Mouse (Mus musculus) embryo, embryonic 11 days (tissue): ENCODE measurements around the gene Ubiad1.

Source experiments
- DNase-seq: peaks from one replicate; pipeline ENCODE4 v3.0.0-alpha.2; 2015

Gene Ubiad1

DNA sequence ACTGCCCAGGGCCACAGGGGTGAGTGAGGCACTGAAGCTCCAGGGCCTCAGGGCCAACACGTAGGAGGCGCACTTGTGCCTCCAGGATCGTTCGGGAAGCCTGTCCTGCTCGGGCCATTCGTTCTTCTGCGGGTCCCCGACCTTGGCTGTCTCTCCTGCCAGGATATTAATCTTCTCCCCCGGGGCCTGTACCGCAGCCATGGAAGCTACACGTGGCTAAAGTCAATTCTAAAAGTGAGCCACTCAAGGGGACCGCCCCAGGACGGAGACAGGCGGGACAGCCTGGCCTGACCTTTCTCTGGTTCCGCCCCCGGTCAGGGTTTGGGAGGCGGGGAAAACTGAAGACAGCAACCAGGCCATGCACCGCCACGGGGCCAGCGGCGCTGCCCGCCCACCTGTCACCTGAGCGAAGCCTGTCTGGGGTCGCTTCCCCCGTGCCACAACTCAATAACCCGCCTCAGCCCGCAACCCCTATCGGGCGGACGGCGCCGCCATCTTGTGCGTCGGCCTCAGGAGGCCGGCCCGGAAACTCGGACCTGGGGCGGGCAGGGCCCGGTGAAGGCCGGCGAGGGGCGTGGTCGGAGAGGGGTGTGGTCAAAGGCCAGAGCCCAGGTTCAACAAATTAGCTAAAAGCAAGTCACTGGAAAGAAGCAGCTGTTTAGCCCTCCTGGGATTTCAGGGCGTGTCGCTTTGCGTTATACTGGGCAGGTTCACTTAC is at the start of gene Ubiad1:
Gene Ubiad1, minus strand, starts transcription at position 522 of the 718 bp plus-strand sequence.
- peak; percentile 94 for DNase-seq

DNA sequence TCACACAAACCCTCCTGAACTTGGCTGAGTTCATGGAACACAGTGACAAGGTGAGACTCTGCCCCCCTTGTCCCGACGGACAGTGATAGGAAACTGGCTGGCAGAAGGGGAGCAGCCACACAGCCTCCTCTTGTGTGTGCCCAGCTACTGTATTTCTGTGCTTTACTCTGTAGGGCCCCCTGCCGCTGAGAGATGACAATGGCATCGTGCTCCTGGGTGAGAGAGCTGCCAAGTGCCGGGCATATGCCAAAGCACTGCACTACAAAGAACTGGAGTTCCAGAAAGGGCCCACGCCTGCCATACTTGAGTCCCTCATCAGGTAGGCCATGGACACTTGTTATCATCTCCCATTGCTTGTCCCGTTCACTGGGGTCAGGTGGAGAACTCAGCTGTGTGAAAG is 46.9 kb upstream of the Ubiad1 start:
- no peak for DNase-seq

DNA sequence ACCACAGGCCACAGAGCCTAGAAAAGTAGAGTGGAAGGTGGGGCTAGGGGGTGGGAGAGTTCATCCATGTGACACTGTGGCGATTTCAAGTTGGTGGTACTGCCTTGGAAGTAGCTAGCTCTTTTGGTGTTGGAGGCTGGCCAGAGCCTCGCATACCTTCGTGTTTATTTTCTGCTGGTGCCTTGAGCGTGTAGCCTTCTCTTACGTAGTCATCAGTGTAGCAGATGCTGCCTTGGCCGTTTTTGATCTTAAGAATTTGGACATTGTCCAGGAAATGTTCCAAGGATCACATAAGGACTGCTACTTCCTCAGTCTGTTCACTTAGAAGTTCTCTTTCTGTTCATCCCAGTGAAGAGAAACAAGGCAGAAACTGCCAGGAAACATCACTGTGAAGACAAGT is 45.9 kb upstream of the Ubiad1 start:
- DNase-seq, result no peak

DNA sequence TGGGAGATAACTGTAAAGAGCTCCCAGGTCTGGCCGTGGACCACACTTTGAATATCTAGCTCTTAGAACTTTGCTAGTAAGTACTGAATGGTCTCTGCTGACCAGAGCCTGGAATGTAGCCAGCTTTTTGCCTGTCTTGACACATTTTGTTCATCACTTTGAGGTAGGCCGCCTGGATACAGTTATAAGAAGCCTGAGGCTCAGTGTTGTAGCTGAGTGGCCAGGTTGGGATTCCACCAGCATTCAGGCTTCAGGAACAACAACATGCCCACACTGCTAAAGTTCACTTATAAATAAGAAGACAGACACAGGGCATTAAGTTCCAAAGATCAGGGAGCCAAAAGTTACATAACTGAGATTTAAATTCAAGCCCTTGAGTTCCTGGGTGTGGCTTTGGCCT is 43.3 kb upstream of the Ubiad1 start:
- DNase-seq, result no peak

DNA sequence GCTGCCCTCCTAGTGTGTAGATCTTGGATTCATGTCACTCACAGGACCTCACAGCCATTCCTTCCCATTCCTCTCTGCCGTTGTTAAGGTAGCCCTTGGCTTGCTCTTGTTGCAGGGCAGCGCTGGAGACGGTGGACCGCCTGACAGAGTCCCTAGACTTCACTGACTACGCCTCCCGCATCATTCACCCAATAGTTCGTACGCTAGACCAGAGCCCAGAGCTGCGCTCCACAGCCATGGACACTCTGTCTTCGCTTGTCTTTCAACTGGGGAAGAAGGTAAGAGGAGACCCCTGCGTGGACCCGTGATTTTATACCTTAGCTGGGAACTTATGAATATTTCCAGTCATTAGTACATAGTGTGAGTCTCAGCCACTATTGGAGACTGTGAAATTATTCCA is 39.9 kb upstream of the Ubiad1 start:
- no peak for DNase-seq

DNA sequence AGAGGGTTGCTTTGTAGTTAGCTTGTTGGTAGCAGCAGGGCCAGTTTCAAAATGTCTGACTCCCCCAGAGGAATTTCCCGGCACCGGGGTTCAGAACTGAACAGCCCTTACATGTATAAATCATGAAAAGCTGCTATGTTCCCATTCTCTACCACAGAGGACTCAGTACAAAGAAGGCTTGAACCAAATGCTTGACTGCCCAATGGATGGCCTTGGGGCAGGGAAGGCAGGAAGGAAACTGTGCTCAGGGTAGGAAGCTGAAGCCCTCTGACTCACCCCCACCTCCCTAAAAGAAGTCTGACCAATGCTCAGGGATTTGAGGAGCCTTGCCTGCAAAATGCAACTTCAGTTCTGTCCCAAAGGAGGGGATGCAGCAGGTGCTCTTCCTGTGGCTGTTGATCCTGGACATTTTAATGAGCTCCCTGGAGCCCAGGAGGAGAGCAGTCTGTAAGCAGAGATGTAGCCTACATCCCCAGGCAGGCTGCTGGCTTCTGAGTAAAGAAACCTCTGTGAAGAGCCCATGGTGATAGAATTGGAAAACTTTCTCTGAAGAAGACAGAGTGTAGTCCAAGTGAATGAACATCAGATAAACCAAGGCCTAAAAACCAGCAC is 37.1 kb upstream of the Ubiad1 start:
- no peak for DNase-seq

DNA sequence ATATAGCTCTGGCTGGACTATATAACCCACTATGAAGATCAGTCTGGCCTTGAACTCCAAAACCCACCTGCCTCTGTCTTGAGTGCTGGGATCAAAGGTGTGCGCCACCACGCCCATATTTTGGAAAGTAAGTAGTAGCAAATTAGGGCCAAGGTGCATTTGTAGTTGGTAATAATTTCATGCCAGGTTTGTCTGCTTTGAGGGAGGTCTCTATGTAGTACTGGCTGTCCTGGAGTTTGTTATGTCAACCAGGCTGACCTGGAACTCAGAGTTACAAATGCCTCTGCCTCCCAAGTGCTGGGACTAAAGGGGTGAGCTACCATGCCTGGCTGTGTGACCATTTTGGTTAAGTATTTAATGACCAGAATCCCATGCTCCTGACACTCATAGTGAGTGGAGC is 35.7 kb upstream of the Ubiad1 start:
- no peak for DNase-seq

DNA sequence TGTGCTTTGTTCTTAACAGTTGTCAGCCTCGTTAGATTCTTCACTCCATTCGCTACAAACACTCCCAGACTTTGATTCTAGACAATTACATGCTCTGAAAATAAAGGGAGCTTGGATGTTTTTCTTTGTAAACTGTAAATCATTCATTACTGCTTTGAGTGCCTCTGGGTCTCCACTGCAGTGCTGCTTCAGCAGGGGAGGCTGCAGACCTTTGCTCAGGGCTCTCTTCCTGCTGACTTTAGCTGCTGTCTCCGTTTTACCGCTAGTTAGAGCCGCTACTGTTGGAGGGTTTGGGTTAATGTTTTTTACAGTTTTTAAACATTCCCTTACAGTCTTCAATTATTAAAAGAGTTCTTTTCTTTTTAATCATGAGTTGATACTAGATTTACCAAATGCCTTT is 28.9 kb upstream of the Ubiad1 start:
- no peak for DNase-seq

DNA sequence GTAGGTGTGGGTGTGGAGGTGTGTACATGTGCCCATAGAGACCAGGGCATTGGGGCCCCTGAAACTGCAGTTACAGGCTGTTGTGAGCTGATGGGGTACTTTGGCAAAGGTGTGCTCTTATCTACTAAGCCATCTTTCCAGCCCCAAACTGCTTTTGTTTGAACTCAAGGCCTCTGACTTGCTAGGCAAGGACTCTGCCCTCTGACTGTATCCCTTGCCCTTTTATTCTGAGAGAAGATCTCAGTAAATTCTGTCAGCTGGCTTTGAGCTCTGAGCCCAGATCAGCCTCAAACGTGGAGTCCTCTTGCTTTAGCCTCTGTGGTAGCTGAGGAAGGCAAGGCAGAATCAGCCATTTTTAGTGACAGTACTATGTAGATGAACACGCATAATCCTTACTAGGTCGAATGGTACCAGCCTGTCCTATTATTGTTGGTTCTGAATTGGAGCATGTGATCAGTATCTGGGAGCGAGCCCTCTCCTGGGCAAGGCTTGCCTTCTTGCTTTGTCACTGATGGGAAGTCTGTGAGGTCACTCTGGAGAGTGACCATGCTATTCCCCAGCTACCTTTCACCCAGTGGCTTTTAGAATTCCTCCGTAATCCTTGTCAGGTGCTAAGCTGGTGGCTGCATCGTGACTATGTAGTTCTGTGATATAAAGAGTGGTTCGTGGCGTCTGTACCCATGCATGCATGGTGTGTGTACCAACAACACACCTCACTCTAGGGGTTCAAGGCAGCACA is 28.0 kb upstream of the Ubiad1 start:
- DNase-seq, result no peak

DNA sequence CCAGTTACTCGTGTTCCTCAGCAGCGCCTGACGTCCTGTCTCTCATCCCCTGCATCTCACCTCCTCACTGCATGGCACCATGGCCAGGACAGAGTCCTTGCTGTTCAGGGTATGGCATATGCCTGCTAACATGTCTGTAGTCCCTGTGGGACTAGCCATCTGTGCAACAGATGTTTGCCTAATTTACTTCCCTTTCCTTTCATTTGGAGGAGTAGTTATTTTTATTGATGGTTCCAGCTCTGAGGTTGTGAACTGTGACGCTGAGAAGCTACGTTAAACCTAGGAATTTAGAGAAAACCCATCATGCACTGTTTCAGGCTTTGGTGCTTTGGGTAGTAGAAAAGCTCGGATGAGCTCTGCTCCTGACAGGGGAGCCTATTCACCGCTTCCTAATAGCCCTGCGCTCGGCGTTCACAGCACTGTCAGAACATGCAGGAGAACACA is 26.8 kb upstream of the Ubiad1 start:
- peak; percentile 61 for DNase-seq

DNA sequence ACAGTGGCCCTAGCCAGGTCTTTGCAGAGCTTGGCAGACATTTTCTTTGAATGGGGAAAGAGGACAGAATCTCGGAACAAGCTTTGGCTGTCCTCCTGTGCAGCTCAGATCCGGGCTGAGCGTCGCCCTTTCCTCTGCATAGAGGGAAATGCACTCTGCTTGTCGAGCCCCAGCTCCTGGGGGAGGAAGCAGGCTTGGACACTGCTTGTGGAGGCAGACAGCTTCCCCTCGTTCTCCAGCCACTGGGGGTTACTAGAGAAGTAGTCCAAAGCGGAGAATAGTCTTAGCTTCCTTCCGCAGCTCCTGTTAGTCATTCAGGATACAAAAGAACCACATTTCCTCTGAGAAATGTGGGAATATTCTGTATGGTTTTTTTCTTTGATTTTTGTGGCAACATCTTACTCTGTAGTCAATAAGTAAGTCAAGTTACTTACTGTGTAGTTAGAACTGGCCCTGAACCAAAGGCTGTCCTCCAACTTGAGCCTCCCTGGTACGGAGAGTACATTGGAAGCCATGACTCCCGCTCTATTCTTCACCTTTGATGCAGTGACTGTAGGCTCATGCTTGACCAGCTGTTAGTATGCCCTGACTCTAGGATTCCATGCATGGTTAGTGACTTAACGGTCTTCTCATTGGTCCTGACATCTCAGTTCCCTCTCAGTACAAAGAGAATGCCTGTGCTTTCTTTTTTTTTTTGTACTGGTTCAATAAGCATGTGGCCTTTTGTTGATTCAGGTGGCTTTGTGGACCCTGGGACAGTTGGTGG is 25.1 kb upstream of the Ubiad1 start:
- peak; percentile 10 for DNase-seq

DNA sequence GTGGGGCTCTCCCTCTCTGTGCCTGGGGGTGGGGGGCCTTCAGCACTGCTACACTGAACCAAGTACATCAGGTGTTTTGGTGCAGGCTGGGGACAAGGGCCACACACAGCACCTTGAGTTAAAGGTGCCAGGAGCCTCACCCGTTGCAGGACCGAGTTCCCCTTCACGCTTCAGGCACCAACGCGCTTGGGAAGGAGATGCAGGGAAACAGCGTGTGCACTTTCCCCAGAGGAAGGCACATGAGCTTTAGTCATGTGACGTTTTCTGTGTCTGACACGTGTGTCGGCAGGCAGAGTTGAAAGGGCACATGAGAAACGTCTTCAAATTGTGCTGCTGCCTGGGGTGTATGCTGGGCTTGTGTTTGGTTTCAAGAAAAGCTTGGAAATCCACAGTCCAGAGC is 23.8 kb upstream of the Ubiad1 start:
- no peak for DNase-seq

DNA sequence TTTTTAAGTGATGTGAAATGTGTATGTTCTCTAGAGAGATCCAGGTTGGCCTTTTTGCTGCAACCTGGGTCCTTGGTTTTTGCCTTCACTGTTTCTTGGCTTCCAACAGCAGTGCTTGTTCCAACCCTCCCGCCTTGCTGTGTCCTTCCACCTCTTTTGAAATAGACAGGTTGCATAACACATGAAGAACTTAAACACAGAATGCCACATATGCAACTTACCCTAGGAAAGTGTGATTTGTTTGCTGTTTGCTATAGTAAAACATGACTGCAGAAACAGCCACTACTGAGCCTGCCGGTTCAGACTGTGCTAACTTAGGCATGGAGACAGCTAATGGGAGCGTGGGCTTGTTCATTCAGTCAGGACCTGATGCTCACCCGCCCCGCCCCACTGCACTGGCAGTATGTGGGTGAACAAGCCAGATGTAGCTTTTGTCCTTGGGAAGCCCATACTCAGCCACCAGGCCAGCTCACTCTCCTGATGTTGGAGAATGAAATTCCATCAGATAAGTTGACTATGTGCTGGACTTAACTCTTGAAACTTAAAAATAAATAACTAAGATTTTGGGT is 22.0 kb upstream of the Ubiad1 start:
- DNase-seq, result no peak

DNA sequence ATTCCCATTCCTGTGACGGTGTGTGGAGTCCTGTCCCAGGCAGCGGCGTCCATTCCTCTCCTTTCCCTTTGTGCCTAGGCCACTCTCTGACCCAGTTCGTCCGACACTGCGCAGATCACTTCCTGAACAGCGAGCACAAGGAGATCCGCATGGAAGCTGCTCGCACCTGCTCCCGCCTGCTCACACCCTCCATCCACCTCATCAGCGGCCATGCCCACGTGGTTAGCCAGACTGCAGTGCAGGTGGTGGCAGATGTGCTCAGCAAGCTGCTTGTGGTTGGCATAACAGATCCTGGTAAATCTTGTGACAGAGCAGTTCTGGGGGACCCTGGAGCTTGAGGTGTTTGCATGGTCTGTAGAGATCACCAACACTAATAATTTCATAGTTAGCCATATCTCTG is 20.3 kb upstream of the Ubiad1 start:
- no peak for DNase-seq

DNA sequence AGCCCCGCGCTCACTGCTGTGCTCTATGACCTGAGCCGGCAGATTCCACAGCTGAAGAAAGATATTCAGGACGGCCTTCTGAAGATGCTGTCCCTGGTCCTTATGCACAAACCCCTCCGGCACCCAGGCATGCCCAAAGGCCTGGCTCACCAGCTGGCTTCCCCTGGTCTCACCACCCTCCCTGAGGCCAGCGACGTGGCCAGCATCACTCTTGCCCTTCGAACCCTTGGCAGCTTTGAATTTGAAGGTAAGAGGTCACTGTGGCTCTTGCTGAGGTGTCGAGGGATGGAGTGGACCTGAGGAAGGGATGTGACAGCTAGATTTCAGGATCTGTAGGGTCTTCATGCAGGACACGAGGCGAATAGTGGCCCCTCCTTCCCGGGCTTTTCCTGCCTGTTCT is 19.7 kb upstream of the Ubiad1 start:
- DNase-seq, result no peak

DNA sequence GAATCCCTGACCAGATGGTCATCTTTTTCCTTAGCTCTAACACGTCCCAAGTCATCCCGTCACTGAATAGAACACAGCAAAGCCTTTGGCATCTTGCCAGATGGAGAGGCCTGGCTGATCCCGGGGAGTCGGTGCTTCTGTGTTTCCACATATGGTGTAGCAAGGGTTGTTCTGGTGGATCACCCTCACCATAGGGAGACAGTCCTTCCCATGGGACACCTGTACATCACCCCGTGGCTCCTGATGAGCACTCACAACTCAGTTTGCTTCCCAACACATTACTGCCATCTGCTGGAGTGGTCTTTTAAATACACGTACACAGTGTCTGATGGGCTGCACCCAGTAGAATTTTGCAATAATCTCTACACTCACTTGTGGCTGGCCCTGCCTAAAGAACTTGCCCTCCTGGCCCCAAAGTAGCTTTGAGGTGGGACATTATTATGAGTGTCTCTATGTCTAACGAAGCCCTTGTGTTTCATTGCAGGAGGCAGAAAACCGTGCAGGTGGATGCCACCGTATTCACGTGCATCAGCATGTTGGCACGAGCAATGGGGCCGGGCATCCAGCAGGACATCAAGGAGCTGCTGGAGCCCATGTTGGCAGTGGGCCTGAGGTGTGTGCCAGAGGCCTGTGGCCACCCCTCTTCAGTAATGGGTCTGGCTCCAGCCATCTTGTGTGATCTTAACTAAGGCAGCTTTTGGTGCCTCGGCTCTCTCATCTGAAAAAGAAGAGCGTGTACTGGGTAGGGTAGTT is 18.8 kb upstream of the Ubiad1 start:
- peak; percentile 38 for DNase-seq

DNA sequence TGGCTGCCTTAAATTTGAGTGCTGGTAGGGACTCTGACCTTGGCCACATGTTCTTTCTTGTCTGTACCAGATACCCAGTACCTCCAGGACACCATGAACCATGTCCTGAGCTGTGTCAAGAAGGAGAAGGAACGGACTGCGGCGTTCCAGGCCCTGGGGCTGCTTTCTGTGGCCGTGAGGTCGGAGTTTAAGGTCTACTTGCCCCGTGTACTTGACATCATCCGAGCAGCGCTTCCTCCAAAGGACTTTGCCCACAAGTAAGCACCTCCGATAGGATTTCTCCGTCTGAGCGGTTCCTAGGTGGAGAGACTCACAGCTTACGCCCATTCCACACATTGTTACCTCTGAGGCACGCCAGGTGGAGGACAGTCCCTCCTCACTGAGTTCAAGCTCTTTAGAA is 18.1 kb upstream of the Ubiad1 start:
- no peak for DNase-seq

DNA sequence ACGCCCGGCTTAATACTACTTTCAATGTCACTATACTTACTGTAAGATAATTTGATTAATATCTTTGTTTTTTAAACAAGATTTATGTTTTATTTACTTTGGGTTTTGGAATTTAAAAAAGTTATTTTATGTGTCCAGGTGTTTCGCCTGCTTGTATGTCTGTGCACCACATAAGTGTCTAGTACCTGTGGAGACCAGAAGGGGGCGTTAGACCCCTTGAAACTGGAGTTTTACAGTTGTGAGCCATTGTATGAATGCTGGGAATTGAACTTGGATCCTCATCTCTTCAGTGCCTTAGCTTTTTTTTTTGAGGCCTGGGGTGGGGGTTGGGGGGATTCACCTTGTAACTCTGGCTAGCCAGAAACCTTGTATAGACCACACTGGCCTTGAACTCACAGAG is 17.2 kb upstream of the Ubiad1 start:
- DNase-seq, result no peak

DNA sequence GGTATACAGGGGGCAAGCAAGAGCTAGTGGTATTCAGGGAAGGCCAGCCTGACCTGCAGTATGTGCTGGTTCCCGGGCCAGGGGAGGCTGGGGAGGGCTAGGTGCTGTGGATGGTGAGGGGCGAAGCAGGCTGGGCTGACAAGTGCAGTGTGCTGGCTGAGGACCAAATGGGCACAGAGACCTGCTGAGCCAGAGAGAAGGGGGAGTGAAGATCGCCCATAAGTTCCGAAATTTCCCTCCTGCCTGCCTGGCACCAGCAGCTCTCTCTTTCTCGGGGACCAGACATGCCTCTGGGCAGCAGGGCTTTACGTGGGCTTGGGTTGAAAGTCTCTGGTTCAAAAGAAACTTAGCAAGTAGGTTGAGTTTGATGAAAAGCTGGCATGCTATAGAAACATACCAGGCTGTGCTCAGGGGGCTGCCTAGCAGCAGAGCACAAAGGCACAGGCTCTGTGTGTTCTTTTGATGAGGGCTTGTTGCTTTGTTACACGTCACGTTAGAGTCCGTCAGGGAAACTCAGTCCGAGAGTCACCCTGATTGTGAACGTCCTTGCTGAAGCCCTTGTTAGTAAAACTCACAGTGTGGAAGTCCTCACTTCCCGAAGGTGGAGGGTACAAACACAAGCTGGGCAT is 16.2 kb upstream of the Ubiad1 start:
- DNase-seq, result no peak

DNA sequence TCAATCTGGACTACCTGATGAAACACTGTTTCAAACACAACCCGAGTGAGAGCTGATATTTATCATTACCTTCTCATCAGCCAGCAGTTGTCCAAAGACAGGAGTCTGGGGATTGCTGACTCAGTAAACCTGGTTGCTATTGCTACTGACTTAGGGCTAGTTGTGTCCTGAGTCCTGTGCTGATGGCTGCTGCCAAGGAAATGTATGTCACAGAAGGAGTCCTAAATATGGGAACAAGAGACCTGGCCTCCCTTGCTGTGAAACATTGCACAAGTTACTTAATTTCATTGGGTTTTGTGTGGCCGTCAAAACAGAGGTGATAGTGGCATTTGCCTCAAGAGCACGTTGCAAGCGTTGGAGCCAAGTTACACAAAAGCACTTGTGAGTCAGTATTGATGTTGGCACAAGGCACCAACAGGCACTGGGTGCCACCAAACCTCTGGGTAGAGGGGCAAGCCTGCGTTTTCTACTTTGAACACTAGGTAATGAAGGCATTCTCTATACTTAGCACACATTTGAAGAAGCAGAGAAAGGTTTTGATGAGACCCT is 11.0 kb upstream of the Ubiad1 start:
- no peak for DNase-seq

DNA sequence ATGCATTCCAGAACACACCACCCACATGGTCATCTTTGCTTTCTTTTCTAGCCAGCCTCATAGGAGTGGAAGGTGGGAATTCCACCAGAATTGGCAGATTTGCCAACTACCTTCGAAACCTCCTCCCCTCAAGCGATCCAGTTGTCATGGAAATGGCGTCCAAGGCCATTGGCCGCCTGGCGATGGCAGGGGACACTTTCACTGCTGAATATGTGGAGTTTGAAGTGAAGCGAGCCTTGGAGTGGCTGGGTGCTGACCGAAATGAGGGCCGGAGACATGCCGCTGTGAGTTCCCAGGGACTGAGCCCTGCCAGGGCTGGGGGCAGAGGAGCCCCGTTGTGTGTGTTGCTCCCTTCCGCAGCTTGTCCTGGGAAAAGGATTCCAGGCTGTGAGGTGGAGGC is 9.1 kb upstream of the Ubiad1 start:
- DNase-seq, result no peak

DNA sequence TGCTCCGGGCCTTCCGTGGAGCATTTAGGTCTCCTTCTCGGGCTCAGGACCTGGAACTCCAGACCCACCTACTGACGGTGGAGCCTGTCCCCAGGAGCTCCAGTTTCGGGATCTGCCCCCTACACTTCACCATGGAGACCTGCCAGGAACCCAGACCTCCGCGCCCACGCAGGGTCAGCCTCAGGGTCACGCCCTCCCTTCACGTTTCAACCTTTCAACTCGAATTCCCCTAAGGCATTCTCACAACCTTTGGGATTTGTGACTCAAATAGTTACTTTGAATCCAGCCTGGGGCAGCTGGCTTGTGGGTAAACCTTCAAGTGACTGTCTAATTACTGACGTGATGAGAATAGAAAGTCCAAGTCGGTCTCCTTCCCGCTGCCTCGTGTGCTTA is 4.3 kb upstream of the Ubiad1 start:
- DNase-seq, result peak; percentile 41
